Mouse (Mus musculus) liver, adult (tissue): ENCODE measurements around the gene Slc25a43.
A peak's percentile ranks its signal among the peaks of the same experiment; 100 is the strongest.

ENCODE experiments used
- GATA4 ChIP-seq: IDR thresholded peaks from 2 replicates; pipeline ENCODE4 v1.6.1; 2014; ENCODE audit warnings: mild to moderate bottlenecking, low read length; ENCODE audit not compliant: insufficient replicate concordance

Slc25a43 gene

GRCm38 (mm10) chrX:36807360-36808317 lies 64.2 kb downstream of the Slc25a43 start:
- TF ChIP-seq GATA4 = peak; percentile 13; the same call in 1 of the 2 replicates

DNA sequence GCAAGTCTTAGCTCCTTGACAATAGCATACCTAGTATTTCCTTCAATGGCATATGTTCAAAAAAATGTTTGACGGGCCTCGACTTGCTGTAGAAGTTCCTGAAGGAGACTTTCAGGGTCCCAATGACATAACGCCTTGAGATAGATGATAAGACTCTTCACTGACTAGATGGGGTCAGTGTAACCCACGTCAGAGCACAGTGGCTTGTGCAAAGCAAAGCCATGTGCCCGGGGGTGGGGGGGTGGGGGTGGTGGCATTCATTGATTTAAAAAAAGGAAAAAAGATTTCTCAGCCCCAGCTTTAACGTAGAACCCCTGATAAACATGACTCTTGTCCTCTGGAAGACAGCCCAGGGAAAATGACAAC lies 64.8 kb downstream of the Slc25a43 start:
- no peak for TF ChIP-seq GATA4

- TF ChIP-seq GATA4 = no peak
Measured at GRCm38 (mm10) chrX:36811377-36811776, 67.9 kb downstream of the Slc25a43 start.

DNA sequence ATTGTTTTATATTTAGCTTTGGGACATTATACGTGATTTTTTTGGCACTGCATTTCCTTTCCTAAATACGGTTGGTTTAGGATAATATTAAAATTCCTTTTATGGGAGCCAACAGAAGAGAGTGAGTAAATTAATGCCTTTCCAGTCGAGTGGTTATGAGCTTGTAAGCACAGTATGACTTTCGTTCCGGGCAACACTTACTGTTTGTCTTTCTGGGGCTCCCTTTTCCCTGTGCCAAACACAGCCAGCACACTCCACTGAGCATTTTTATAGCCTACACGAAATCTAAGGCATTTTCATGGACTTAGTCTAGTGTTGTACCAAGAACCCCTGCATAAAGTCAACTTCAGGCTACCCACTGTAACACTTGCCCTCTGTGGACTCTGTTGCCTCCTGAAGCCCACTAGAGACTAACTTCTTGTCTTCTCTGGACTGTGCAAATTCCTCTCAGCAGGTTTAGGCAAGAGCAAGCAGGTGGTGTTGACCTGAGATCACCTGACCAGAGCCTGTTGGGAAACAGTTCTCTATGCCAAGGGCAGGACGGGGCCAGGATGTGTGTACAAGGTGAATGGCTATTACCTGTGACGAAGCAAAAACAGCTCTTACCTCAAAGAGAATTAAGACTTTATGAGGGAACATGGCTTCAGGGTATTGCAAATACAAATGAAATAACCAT lies 70.8 kb downstream of the Slc25a43 start:
- no peak for TF ChIP-seq GATA4

DNA sequence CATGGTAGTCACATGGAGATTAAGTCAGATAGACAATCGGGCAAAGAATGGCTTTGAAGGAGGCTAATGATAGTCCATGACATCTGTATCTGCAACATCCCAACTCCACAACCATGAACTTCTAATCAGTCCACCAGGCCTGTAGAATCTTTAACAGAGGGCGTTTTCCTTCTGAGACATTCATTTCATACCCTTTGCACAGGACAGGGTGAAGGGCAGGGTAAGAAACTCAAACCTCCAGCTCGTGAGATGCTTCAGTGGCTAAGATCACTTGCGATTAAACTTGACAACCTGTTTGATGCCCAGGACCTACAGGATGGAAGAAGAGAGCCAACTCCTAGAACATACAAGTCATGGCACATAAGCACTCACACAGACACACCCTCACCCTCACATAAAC lies 71.6 kb downstream of the Slc25a43 start:
- no peak for TF ChIP-seq GATA4

- TF ChIP-seq GATA4 = no peak
Measured at GRCm38 (mm10) chrX:36815439-36815838, 72.0 kb downstream of the Slc25a43 start.

- no peak for TF ChIP-seq GATA4
Measured at GRCm38 (mm10) chrX:36816368-36816899, 73.0 kb downstream of the Slc25a43 start.

DNA sequence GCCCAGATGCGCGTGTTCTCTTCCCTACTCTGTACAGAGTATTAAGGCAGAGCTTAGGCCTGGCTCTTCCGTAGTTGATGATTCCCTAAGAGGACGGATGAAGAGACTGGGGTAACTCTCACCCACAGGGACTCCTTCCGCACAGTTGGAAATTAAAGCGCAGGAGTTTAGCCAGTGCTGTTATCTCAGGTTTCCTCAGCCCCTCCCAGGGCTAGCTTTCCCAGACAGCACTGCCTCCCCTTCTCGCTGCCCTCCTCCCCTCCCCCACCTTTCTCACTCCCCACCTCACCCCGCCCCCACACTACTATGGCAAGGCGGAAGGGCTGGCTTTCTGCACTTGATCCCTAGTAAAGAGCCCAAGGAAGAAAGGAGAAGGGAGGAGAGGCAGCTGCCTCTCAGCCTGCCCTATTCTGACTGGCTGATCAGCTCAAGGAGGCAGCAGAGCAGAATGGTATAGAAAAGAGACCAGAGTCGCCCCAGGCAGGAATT lies 73.5 kb downstream of the Slc25a43 start:
- no peak for TF ChIP-seq GATA4

DNA sequence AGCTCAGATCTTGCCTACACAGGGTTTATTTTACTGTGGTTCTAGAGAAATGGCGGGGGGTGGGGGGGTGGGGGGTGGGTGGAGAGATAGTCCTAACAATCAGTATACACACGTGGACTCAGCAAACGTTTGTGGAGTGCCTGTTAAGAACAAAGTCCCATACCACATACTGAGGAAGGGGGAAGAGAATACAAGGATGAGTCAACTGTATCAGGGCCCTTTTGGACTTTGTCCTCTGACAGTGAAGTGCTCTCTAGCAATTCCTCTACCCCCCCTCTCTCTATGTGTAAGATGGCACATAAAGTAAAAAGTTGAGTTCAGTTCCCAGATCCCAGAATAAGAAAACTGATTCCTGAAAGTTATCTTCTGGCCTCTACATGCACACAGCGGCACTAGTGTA lies 76.1 kb downstream of the Slc25a43 start:
- no peak for TF ChIP-seq GATA4

DNA sequence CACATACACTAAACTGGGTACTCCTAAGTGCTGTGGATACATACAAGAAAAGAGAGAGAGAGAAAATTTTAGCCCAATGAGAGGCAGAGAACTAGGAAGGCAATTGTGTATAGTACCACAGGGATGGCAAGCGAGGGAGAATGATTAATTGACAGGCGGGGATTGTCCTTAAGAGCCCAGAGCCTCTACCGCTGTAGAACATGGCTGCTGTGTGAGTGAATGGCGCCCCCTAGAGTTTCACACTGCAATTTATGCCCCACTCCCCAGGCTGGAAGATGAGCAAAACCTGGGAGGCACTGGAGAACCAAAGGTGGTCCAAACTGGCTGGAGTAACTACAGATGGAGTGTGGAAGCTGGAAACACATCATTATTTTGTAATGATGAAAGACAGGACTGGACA lies 76.7 kb downstream of the Slc25a43 start:
- TF ChIP-seq GATA4 = no peak

GRCm38 (mm10) chrX:36823932-36824711 lies 80.7 kb downstream of the Slc25a43 start:
- TF ChIP-seq GATA4 = no peak

- TF ChIP-seq GATA4 = no peak
Measured at GRCm38 (mm10) chrX:36825032-36825431, 81.6 kb downstream of the Slc25a43 start.
